Mouse (Mus musculus) heart, postnatal 25 days (tissue): Measurements from ENCODE around the gene 4930579F01Rik. TPM values are rescaled to one million over a fixed set of nuclear protein-coding genes. Genes with fewer than 3 reads are reported as not detected.

Experiments used
- DNase-seq: peaks from one replicate; pipeline ENCODE4 v3.0.0; 2022; ENCODE audit warnings: low spot score
- intact Hi-C: fragments of 180-260 bp; cut with DNase I; formaldehyde crosslinking; loops from one replicate; pipeline ENCODE4 v1.15.1; 2025
- total RNA-seq, 2 experiments: library from RNA; stranded (reverse); gene quantifications; 2 replicates each; pipeline ENCODE4 v1.2.3; 2021

4930579F01Rik gene
- total RNA-seq, 2 experiments from 2014 or later = not detected

GRCm38 (mm10) chr3:138221116-138221515, 27.5 kb upstream of the 4930579F01Rik start:
- intact Hi-C loops = no loop called here
- DNase-seq = no peak

- DNase-seq = no peak
- intact Hi-C loops = no loop called here
Measured at GRCm38 (mm10) chr3:138217631-138218264, 24.1 kb upstream of the 4930579F01Rik start, which contains the start of gene Adh7. TSS of gene Adh7 (plus strand) at chr3:138217760.

DNA sequence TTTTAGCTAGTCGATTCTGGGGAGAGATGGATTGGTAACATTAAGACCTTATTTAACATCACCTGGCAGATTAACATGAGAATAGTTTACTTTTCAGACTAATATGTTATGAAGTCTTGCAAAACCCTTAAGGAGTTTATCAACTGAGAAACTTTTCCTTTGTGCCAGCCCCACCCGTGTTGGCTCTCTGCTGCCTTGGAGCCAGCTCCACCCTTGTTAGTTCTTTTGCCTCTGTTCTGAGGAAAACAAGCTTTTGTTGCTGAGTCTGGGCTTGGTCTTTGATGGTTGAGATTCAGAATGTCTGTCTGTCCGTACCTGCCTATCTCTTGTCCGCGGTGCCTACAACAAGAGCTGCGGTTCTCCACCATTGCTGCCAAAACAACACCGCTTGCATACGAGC, 22.5 kb upstream of the 4930579F01Rik start:
- DNase-seq = no peak
- intact Hi-C loops = no loop called here

GRCm38 (mm10) chr3:138215395-138215989, 21.9 kb upstream of the 4930579F01Rik start:
- intact Hi-C loops = no loop called here
- DNase-seq = no peak

DNA sequence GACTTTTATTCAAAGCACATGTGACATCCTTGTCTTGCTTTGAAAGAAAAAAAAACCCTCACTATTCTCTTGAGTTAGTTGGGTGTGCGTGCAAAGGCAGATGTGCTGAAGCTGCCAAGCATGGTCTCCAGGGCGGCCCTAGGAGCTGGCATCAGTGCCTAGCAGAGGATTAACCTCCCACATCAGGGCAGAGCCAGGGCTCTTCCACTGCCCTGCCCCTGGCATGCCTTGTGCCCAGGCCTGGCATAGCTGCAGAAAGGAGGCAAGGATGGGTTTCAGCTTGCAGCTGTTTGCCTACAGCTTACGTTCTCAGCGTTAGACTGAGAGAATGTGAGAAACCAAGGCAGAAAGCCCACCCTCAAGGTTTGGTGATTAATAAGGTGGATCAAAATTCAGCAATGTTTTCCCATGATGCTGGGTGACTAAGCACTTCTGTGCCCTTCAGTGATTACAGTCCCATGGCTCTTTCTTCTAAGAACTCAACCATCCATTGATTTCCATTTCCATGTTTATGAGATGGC, 18.9 kb upstream of the 4930579F01Rik start:
- no peak for DNase-seq
- intact Hi-C loops = no loop called here

DNA sequence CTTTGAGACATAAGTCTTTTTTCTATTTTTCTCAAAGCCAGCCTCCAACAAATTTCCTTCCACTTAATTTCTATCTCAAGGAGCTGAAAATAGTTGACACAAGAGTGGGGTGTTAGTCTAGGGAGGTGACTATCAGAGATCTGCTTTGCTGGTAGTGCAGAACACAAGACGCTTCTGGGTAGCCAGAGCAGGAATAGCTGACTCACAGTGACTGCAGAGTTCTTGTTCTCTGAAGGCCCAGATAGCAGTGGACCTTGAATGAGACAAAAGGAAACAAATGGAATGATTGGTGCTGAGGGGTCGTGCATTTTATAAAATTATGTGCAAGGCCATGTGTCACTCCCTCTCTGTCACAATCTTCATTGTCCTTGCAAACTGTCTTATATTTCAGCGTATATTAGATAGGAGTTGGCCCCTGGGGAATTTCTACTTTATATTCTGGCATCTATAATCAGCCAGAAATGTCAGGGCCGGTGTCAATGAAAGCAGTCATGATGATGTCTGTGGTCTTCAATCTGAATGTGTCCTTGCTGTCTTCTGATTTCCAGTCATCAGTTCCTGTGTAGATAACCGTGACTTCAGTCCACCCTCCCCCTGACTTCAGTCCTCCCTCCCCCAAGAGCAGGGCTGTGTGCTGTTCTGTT, 16.9 kb upstream of the 4930579F01Rik start:
- intact Hi-C loops = no loop called here

DNA sequence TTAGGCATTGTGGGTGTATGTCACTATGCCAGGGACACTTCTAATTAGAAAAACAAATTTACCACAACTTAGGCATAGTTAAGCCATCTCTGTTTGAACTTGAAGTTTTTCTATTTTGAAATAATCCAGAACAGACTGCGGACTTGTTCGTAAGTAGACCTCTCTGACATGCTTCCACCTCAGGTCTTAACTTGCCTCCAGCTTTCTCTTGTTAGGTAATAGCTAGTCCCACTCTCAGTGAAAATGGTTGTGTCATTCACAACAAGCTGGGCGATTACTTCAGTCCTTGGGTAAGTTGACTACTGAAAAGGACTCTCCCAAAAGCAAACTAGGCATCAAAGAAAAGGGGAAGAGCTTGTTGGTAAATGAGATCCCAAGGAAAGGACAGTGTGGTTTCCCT, 15.2 kb upstream of the 4930579F01Rik start:
- DNase-seq = no peak
- intact Hi-C loops = no loop called here

More for the DNA sequence above, 16.9 kb upstream of the 4930579F01Rik start:
- DNase-seq = no peak

DNA sequence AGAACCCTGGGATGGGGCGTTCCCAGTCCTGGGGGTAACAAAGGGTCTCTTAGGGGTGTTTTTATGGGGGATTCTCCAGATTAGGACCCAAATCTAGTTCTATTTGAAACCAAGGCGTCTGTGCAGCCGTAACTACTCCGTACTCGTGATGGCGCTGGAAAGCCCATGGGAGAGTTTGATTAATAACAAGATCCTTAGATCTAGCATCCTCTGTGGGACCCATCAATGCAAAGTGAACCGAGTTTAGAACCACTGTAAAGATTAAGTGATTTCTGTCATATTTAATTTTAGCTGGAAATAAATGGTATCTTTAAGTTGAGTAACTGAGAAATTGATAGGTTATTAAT, 5.1 kb upstream of the 4930579F01Rik start:
- no peak for DNase-seq
- intact Hi-C loops = loop anchor here (1.0 to 2.0 kb wide), 2 partner anchors 208 to 234 kb away; no protein-coding TSS in a partner anchor

- intact Hi-C loops = loop anchor here (1.0 to 2.0 kb wide), 2 partner anchors 209 to 234 kb away; no protein-coding TSS in a partner anchor
- DNase-seq = peak; percentile 38
Measured at GRCm38 (mm10) chr3:138197973-138198721, 4.5 kb upstream of the 4930579F01Rik start.

DNA sequence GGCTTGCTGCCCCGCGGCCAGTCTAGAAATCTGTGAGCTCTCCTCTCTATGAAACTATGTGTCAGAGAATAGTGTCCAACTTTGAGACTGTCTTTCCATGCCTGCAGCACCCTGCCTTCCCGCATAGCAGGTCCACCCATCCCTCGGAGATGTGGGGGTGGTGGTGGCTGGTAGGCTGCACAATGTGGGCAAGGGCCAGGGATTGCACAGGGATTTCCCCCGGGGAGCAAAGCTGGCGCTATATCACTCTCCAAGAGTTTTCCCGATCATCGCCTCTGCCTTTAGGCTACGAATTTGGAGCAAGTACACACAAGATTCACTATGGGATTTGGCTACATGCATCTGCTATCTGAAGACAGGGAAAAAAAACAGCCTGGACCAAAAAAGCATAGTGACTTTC, 3.9 kb upstream of the 4930579F01Rik start:
- intact Hi-C loops = no loop called here
- no peak for DNase-seq

GRCm38 (mm10) chr3:138197093-138197492, 3.5 kb upstream of the 4930579F01Rik start:
- intact Hi-C loops = no loop called here
- DNase-seq = no peak

GRCm38 (mm10) chr3:138192260-138192659, 1.4 kb downstream of the 4930579F01Rik start:
- no peak for DNase-seq
- intact Hi-C loops = no loop called here

GRCm38 (mm10) chr3:138185995-138186930, 7.4 kb downstream of the 4930579F01Rik start:
- intact Hi-C loops = no loop called here
- DNase-seq = no peak

GRCm38 (mm10) chr3:138185290-138185689, 8.3 kb downstream of the 4930579F01Rik start:
- DNase-seq = no peak
- intact Hi-C loops = no loop called here

GRCm38 (mm10) chr3:138183371-138183770, 10.3 kb downstream of the 4930579F01Rik start:
- DNase-seq = no peak
- intact Hi-C loops = no loop called here

GRCm38 (mm10) chr3:138182019-138182418, 11.6 kb downstream of the 4930579F01Rik start:
- DNase-seq = no peak
- intact Hi-C loops = no loop called here

DNA sequence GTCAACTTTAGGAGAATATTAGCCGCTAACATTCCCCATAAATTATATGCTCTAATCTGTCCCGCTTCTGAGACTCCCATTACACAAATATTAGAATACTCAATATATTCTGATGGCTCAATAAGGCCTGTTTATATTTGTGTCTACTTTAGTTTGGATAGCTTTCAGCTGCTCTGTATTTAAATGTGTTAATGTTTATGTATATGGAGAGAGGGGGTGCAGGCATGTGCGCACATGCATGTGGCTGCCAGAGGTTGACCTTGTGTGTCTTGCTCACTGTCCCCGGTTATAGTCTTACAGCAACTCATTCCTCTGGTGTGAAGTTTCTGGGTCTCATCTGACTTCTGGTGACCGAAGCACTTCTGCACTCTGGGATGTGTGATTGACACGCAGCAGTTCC, 18.1 kb downstream of the 4930579F01Rik start:
- intact Hi-C loops = no loop called here
- DNase-seq = no peak

DNA sequence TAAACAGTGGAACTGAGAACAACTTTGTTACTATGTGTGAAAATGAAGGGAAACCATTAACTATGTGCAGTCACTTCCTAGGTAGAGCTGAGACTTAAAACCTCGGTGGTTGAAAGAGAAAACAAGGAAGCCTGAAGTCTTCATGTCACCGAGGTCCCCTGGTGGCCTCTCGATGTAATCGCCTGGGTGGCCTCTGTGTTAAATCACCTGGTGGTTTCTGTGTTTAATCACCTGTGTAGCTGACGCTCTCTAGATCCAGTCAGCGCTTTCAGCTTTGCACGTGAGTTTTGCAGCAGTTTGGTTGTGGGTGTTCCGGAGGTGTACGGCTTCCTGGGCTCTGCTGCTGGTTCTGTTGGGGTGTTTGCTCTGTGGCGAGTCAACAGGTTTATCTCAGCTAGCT, 20.3 kb downstream of the 4930579F01Rik start:
- no peak for DNase-seq
- intact Hi-C loops = no loop called here

GRCm38 (mm10) chr3:138162553-138163183, 31.0 kb downstream of the 4930579F01Rik start:
- no peak for DNase-seq
- intact Hi-C loops = no loop called here
